Mouse (Mus musculus) G1E (cell line): ENCODE measurements around the gene Fsip1.

Source experiments
- CTCF ChIP-seq: IDR thresholded peaks from 2 replicates; pipeline ENCODE4 v1.5.1; 2012; ENCODE audit warnings: low read depth, low read length, inconsistent platforms, mixed read lengths
- GATA1 ChIP-seq: IDR thresholded peaks from 2 replicates; pipeline ENCODE4 v1.6.1; 2012; ENCODE audit warnings: borderline replicate concordance, low read length, inconsistent platforms, mixed read lengths
- TAL1 ChIP-seq: conservative IDR thresholded peaks from 2 replicates; pipeline ENCODE4 v1.6.1; 2012; ENCODE audit warnings: low read depth, low read length, inconsistent platforms, mixed read lengths

GRCm38 (mm10) chr2:118113808-118114524, 142.8 kb downstream of the Fsip1 start:
- TF ChIP-seq CTCF (no peak), TAL1 (no peak), GATA1 (no peak)
